Mouse (Mus musculus) T-helper 1 cell (primary cell): ENCODE results near the gene Ddah2.

Source experiments
- in situ Hi-C: fragments of 300-600 bp; cut with MboI, MseI; formaldehyde crosslinking; loops from one replicate; pipeline ENCODE4 v1.15.1; 2025; ENCODE audit warnings: high pct_unique_total_duplicates

The Ddah2 gene

GRCm38 (mm10) chr17:35102299-35102698, 43.5 kb downstream of the Ddah2 start:
- in situ Hi-C loops = loop anchor here (25.0 kb wide), 1 partner anchor 465 kb away; the partner anchor contains the start of genes Atf6b, Fkbpl, Ppt2 and Prrt1

- in situ Hi-C loops = loop anchor here (25.0 kb wide), 1 partner anchor 466 kb away; the partner anchor contains the start of genes Atf6b, Fkbpl, Ppt2 and Prrt1
These were observed 44.4 kb downstream of the Ddah2 start for GRCm38 (mm10) chr17:35103221-35103690.

GRCm38 (mm10) chr17:35104079-35104478, 45.2 kb downstream of the Ddah2 start:
- in situ Hi-C loops = loop anchor here (25.0 kb wide), 1 partner anchor 467 kb away; the partner anchor contains the start of genes Atf6b, Fkbpl, Ppt2 and Prrt1

GRCm38 (mm10) chr17:35104754-35105153, 45.9 kb downstream of the Ddah2 start:
- in situ Hi-C loops = loop anchor here (25.0 kb wide), 1 partner anchor 467 kb away; the partner anchor contains the start of genes Atf6b, Fkbpl, Ppt2 and Prrt1

- in situ Hi-C loops = loop anchor here (25.0 kb wide), 1 partner anchor 469 kb away; the partner anchor contains the start of genes Atf6b, Fkbpl, Ppt2 and Prrt1
These were observed 47.0 kb downstream of the Ddah2 start for GRCm38 (mm10) chr17:35105740-35106389.

GRCm38 (mm10) chr17:35106522-35106921, 47.7 kb downstream of the Ddah2 start:
- in situ Hi-C loops = loop anchor here (25.0 kb wide), 1 partner anchor 469 kb away; the partner anchor contains the start of genes Atf6b, Fkbpl, Ppt2 and Prrt1

GRCm38 (mm10) chr17:35108097-35108496, 49.3 kb downstream of the Ddah2 start, which contains the start of gene Ly6g5c:
Gene Ly6g5c, plus strand, starts transcription at chr17:35108279.
- in situ Hi-C loops = loop anchor here (25.0 kb wide), 1 partner anchor 471 kb away; the partner anchor contains the start of genes Atf6b, Fkbpl, Ppt2 and Prrt1
